Mouse (Mus musculus): Measurements from ENCODE around the gene Tnfrsf14. TPM values are rescaled to one million over a fixed set of nuclear protein-coding genes. Genes with fewer than 3 reads are reported as not detected.

Tnfrsf14 gene
- total and polyA plus RNA-seq, 3 experiments: 7.2 to 131 (median 27.7) TPM

DNA sequence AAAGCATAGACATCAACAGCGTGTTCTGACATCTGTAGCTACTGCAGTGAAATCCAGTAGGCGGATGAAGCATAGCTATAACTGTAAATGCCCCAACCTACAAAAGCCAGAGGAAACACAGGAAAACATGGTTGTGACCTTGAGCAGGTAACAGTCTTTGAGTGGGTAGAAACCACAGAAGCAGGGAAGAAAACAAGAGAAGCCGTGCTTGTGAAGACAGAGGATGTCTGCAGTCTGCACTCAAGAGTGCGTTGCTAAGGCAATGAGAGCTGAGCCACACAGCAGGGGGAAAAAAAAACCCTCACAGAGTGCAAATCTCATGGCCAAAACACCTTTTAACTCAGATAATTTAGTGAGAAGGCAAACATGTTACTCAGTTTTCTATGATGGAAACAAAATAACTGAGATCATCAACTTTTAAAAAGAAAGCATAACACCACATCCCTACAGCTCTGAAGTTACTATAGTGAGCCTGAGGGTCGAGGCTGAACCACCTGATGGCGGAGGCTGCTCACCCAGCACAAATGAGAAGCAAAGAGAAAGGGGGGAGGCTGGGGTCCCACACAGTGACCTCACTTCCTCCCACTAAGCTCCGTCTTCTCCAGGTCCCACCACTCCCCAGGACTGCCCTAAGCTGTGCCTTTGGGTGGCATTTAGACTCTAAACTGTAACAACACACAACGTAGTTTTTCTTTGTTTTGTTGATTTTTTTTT lies 8.3 kb upstream of the Tnfrsf14 start:
- ATAC-seq (ENCODE audit: extremely low read depth, insufficient number of reproducible peaks, low FRiP score, poor library complexity, severe bottlenecking): no peak
- peaks cover 14% of the 10 kb centered on the region for H3K27me3 ChIP-seq (ENCODE audit: insufficient read depth, low read length)

GRCm38 (mm10) chr4:154935788-154936187 lies 7.4 kb upstream of the Tnfrsf14 start:
- Histone ChIP-seq H3K4me3 (ENCODE audit: low read depth, low read length) (no peak overlapping the region), H3K4me1 (ENCODE audit: insufficient read depth, low read depth, low read length) (peaks cover 17% of the 10 kb centered on the region), H3K27me3 (ENCODE audit: insufficient read depth, low read length) (peaks cover 14% of the 10 kb centered on the region), H3K9me3 (replicated peaks) (no peaks in the 10 kb centered on the region), H3K36me3 (replicated peaks) (no peaks in the 10 kb centered on the region)
- TF ChIP-seq TAL1 (conservative IDR thresholded peaks at IDR 0.05; ENCODE audit: low read depth, low read length) (no peak), GATA1 (IDR thresholded peaks at IDR 0.05; ENCODE audit: borderline replicate concordance, low read length) (no peak), CTCF (IDR thresholded peaks at IDR 0.05; ENCODE audit: low read depth, low read length) (no peak), GATA2 (IDR thresholded peaks at IDR 0.05; ENCODE audit: borderline replicate concordance, low read depth, low read length) (no peak), POLR2AphosphoS5 (IDR thresholded peaks at IDR 0.05; ENCODE audit: insufficient replicate concordance, low read depth, low read length) (no peak)
- ATAC-seq (ENCODE audit: extremely low read depth, insufficient number of reproducible peaks, low FRiP score, poor library complexity, severe bottlenecking) (no peak), DNase-seq (ENCODE audit: low spot score) (no peak)

More for the DNA sequence above, 8.3 kb upstream of the Tnfrsf14 start:
- Histone ChIP-seq H3K4me3 (ENCODE audit: low read depth, low read length) (no peak overlapping the region), H3K9me3 (replicated peaks) (no peaks in the 10 kb centered on the region), H3K4me1 (ENCODE audit: insufficient read depth, low read depth, low read length) (peaks cover 24% of the 10 kb centered on the region), H3K36me3 (replicated peaks) (no peaks in the 10 kb centered on the region)
- no peak for DNase-seq (ENCODE audit: low spot score)
- TF ChIP-seq GATA1 (IDR thresholded peaks at IDR 0.05; ENCODE audit: borderline replicate concordance, low read length) (no peak), CTCF (IDR thresholded peaks at IDR 0.05; ENCODE audit: low read depth, low read length) (no peak), POLR2AphosphoS5 (IDR thresholded peaks at IDR 0.05; ENCODE audit: insufficient replicate concordance, low read depth, low read length) (no peak), GATA2 (IDR thresholded peaks at IDR 0.05; ENCODE audit: borderline replicate concordance, low read depth, low read length) (no peak), TAL1 (conservative IDR thresholded peaks at IDR 0.05; ENCODE audit: low read depth, low read length) (no peak)

- no peak for ATAC-seq (ENCODE audit: extremely low read depth, insufficient number of reproducible peaks, low FRiP score, poor library complexity, severe bottlenecking)
- DNase-seq (ENCODE audit: low spot score): no peak
- Histone ChIP-seq H3K4me1 (ENCODE audit: insufficient read depth, low read depth, low read length) (peaks cover 17% of the 10 kb centered on the region), H3K4me3 (ENCODE audit: low read depth, low read length) (no peak overlapping the region), H3K36me3 (replicated peaks) (no peaks in the 10 kb centered on the region), H3K27me3 (ENCODE audit: insufficient read depth, low read length) (peaks cover 14% of the 10 kb centered on the region), H3K9me3 (replicated peaks) (no peaks in the 10 kb centered on the region)
- TF ChIP-seq CTCF (IDR thresholded peaks at IDR 0.05; ENCODE audit: low read depth, low read length) (no peak), POLR2AphosphoS5 (IDR thresholded peaks at IDR 0.05; ENCODE audit: insufficient replicate concordance, low read depth, low read length) (no peak), GATA1 (IDR thresholded peaks at IDR 0.05; ENCODE audit: borderline replicate concordance, low read length) (no peak), TAL1 (conservative IDR thresholded peaks at IDR 0.05; ENCODE audit: low read depth, low read length) (no peak), GATA2 (IDR thresholded peaks at IDR 0.05; ENCODE audit: borderline replicate concordance, low read depth, low read length) (no peak)
These were observed 6.4 kb upstream of the Tnfrsf14 start for GRCm38 (mm10) chr4:154934800-154935199.

GRCm38 (mm10) chr4:154933306-154933907 lies 5.0 kb upstream of the Tnfrsf14 start:
- Histone ChIP-seq H3K36me3 (replicated peaks) (no peaks in the 10 kb centered on the region), H3K9me3 (replicated peaks) (no peaks in the 10 kb centered on the region), H3K4me1 (ENCODE audit: insufficient read depth, low read depth, low read length) (peaks cover 28% of the 10 kb centered on the region), H3K27me3 (ENCODE audit: insufficient read depth, low read length) (peaks cover 12% of the 10 kb centered on the region), H3K4me3 (ENCODE audit: low read depth, low read length) (no peak overlapping the region)
- ATAC-seq (ENCODE audit: extremely low read depth, insufficient number of reproducible peaks, low FRiP score, poor library complexity, severe bottlenecking) (no peak), DNase-seq (ENCODE audit: low spot score) (no peak)
- no peak for TF ChIP-seq POLR2AphosphoS5 (IDR thresholded peaks at IDR 0.05; ENCODE audit: insufficient replicate concordance, low read depth, low read length)
- no peak for TF ChIP-seq CTCF (IDR thresholded peaks at IDR 0.05; ENCODE audit: low read depth, low read length)
- TF ChIP-seq GATA1 (IDR thresholded peaks at IDR 0.05; ENCODE audit: borderline replicate concordance, low read length): no peak
- TF ChIP-seq GATA2 (IDR thresholded peaks at IDR 0.05; ENCODE audit: borderline replicate concordance, low read depth, low read length): no peak
- TF ChIP-seq TAL1 (conservative IDR thresholded peaks at IDR 0.05; ENCODE audit: low read depth, low read length): no peak

DNA sequence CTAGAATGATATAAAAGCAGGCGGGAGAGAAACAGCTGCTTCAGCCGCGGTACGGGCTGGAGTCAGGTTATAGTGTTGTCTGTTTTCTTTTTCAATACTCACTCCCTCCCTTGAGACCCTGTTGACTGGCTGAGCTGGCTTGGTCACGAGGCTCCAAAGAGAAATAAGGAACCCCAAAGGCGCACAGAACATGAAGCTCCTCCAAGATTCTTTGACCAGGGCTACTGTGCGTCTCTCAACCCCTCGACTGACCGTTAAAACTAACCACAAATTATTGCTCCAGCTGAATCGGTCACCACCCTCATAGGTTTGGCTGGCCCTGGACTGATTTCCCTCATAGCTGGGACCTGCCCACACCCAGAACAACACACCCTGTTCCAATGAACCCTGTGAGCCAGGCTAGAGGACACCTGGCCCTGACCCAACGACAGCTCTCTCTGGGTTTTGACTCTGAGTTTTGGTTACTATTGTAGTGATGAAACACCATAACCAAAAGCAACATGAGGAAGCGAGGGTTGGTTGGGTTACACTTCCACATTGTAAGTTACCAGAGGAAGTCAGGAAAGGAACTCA lies 811 bp upstream of the Tnfrsf14 start:
- Histone ChIP-seq H3K27me3 (ENCODE audit: insufficient read depth, low read length) (peaks cover 10% of the 10 kb centered on the region), H3K4me3 (ENCODE audit: low read depth, low read length) (peak overlapping the region; percentile 71; the same call in 1 of the 2 replicates), H3K4me1 (ENCODE audit: insufficient read depth, low read depth, low read length) (peaks cover 63% of the 10 kb centered on the region), H3K36me3 (replicated peaks) (peaks cover 29% of the 10 kb centered on the region), H3K9me3 (replicated peaks) (no peaks in the 10 kb centered on the region)
- DNase-seq (ENCODE audit: low spot score): no peak
- no peak for TF ChIP-seq POLR2AphosphoS5 (IDR thresholded peaks at IDR 0.05; ENCODE audit: insufficient replicate concordance, low read depth, low read length)
- no peak for TF ChIP-seq GATA1 (IDR thresholded peaks at IDR 0.05; ENCODE audit: borderline replicate concordance, low read length)
- peak; percentile 29 for ATAC-seq (ENCODE audit: extremely low read depth, insufficient number of reproducible peaks, low FRiP score, poor library complexity, severe bottlenecking)

DNA sequence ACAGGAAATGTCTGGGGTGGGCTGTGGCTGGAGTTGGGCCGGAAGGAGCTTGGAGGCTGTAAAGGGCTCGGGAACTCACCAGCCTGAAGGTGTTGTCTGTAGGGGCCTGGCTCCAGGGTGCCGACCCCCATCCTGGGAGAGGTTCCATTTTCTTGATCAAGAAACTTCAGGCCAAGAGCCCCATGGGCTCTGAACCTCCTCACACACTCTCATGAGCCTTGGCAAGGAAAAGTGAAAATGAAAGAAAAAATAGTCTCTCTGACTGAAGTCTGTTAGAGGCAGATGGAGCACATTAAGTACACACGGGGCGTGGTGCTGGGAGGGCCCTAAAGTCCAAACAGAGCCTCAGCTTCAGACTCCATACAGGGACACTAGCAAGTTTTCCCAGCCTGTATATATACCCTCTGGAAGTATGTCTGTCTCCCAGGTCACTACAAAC lies 445 bp downstream of the Tnfrsf14 start:
- H3K4me1 ChIP-seq (ENCODE audit: insufficient read depth, low read depth, low read length): peaks cover 63% of the 10 kb centered on the region
- peak; percentile 28 for ATAC-seq (ENCODE audit: extremely low read depth, insufficient number of reproducible peaks, low FRiP score, poor library complexity, severe bottlenecking)

More for the DNA sequence above, 445 bp downstream of the Tnfrsf14 start:
- H3K4me3 ChIP-seq (ENCODE audit: low read depth, low read length): peak overlapping the region; percentile 71
- H3K27me3 ChIP-seq (ENCODE audit: insufficient read depth, low read length): 0 out of 2 replicates have a peak, but pooled peaks cover 2% of the 10 kb centered on the region
- H3K36me3 ChIP-seq (replicated peaks): peaks cover 41% of the 10 kb centered on the region
- no peaks in the 10 kb centered on the region for H3K9me3 ChIP-seq (replicated peaks)
- no peak for DNase-seq (ENCODE audit: low spot score)
- TF ChIP-seq GATA1 (IDR thresholded peaks at IDR 0.05; ENCODE audit: borderline replicate concordance, low read length) (no peak), POLR2AphosphoS5 (IDR thresholded peaks at IDR 0.05; ENCODE audit: insufficient replicate concordance, low read depth, low read length) (no peak), TAL1 (conservative IDR thresholded peaks at IDR 0.05; ENCODE audit: low read depth, low read length) (no peak), CTCF (IDR thresholded peaks at IDR 0.05; ENCODE audit: low read depth, low read length) (no peak), GATA2 (IDR thresholded peaks at IDR 0.05; ENCODE audit: borderline replicate concordance, low read depth, low read length) (no peak)
